Mouse (Mus musculus): Measurements from ENCODE around the gene Fut9.

Fut9 gene

DNA sequence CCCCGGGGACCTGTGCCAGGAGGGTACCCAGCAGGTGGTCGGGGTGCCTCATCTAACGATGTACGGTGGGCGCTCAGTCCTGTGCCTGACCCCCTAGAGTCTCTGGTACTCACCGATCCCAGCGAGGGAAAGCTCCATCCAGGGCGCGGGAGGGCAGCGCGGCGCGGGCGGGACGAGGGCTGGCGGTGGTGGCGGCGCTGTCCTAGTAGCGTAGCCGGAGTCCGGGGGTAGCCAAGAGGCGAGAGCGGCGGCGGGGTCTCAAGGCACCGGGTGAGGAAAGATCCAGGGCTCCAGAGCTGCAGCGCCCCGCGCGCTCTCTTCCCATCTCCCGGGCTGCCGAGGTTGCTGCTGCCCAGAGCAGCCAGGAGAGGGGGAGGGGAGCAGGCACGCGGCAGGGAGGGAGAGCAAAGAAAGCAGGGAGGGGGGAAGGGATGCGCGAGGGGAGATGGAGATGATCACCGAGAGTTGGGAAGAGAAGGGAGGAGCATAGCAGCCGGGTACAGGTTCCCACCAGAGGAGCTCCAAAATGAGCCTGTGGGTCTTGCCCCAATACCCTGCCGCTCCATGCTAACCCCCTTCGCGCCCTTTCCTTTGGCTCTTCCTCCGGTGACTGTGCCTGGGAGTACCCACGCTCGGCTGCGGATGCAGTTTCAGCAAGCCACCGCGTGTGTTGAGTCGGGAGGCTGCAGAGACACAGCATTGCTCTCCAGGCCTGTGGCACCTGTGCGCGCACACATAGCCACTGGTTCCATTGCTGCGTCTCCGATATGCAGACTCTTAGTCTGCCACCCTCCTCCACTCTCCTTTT is at the start of gene Fut9:
Gene Fut9 (minus strand): TSS at position 769 of the 808 bp plus-strand sequence.
- no peak for DNase-seq (ENCODE audit: low spot score in 2 of 2)

- no peak for DNase-seq (ENCODE audit: low spot score in 2 of 2)
These were observed 15.7 kb upstream of the Fut9 start for GRCm38 (mm10) chr4:25815783-25816182.

- DNase-seq (ENCODE audit: low spot score in 2 of 2), result no peak
These were observed 13.3 kb upstream of the Fut9 start for GRCm38 (mm10) chr4:25813340-25813739.

GRCm38 (mm10) chr4:25810058-25810457 is 10.0 kb upstream of the Fut9 start:
- no peak for DNase-seq (ENCODE audit: low spot score in 2 of 2)

GRCm38 (mm10) chr4:25801751-25802150 is 1.7 kb upstream of the Fut9 start:
- no peak for DNase-seq (ENCODE audit: low spot score in 2 of 2)

GRCm38 (mm10) chr4:25800284-25800616 is 206 bp upstream of the Fut9 start:
- no peak for DNase-seq (ENCODE audit: low spot score in 2 of 2)

DNA sequence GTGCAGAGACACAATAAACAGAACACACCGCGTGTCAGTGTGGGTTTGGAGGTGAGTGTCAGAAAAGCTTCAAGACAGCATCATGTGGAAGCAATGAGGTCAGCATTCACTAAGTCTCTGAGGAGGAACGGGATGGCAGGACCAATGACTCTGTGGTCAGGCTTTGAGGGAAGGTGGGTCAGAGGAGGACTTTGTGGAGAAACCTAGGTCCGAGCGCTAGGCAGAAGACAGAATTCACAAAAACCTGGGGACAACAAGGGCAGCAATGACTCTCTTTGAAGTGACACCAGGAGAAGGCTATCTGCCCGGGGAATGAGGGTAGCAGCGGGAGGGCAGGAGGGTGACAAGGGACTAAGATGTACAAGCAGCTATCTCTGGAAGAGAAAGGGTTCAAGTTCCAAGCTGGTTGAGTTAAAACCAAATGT is 981 bp downstream of the Fut9 start:
- no peak for DNase-seq (ENCODE audit: low spot score in 2 of 2)

- no peak for DNase-seq (ENCODE audit: low spot score in 2 of 2)
These were observed 1.6 kb downstream of the Fut9 start for GRCm38 (mm10) chr4:25798412-25798811.

- DNase-seq (ENCODE audit: low spot score in 2 of 2), result no peak
These were observed 3.9 kb downstream of the Fut9 start for GRCm38 (mm10) chr4:25796149-25796548.

DNA sequence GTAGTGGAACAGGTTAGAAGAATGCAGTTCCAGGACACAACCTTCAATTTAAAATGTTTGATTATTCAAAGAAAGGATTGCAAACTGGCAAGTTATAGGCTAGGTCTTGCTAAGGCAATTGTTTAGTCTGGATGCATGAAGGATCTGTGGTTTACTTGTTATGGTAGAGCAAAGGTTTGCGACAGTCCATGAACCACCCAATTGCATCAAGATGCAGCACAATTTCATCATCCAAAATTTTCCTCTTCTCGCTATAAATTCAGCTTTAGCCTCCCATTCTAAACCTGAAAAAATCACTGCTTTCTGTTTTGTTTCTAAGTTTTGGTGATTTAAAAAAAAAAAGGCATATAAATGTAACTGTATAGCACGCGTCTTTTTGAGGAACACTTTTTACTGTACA is 14.8 kb downstream of the Fut9 start:
- no peak for DNase-seq (ENCODE audit: low spot score in 2 of 2)

DNA sequence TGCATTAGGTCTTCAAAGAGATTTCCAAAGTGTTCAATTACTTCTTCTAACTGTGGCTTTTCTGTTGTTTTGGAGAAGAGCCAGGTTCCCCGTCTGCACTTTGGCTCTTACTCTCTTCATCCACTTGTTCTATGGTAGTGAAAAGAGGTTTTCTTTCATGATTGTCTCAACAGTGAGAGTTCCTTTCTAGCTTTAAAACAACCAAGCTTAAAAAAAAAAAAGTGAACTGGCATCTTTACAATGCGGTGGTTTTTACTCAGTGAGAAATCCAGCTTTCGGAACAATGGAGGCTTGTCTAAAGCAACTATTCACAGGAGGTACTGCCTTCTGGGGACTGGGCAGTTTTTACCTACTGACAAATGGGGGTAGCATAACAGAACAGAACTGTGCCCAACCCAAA is 31.4 kb downstream of the Fut9 start:
- no peak for DNase-seq (ENCODE audit: low spot score in 2 of 2)

DNA sequence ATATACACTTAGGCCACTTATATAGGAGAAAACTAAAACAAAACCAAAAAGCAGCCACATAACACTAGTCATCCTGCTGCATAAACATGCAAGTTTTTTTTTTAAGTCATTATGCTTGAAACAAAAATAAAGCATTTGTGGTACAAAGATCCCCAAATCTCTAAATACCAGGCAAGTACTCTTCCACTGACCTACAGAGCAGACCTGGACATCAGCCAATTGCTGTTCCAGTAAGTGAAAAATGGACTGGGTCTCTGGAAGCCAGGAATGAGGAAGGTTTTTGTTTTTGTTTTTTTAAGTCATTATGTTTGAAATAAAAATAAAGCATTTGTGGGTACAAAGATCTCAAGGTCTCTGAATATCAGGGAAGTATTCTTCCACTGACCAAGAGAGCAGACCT is 37.0 kb downstream of the Fut9 start:
- no peak for DNase-seq (ENCODE audit: low spot score in 2 of 2)

GRCm38 (mm10) chr4:25757909-25758548 is 42.0 kb downstream of the Fut9 start:
- no peak for DNase-seq (ENCODE audit: low spot score in 2 of 2)

- no peak for DNase-seq (ENCODE audit: low spot score in 2 of 2)
These were observed 58.5 kb downstream of the Fut9 start for GRCm38 (mm10) chr4:25741553-25741952.

- no peak for DNase-seq (ENCODE audit: low spot score in 2 of 2)
These were observed 61.3 kb downstream of the Fut9 start for GRCm38 (mm10) chr4:25738782-25739181.

DNA sequence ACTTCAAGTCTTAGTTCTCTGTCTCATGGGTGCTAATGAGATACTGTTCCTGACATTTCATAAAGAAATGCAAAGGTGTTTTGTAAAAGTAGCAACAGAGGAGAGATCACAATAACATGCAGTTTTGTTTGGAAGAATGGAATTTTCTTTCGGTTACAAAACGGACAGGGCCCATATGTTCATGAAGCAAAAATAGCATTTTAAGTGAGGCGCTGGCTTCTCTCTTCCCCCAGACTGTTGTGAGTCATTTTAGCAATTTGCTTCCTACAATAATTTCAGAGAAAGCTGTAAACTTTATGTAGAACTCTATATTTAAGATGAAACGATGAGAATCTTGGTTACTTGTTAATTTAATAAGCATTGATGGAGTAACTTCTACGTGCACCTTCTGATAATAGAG is 78.5 kb downstream of the Fut9 start:
- no peak for DNase-seq (ENCODE audit: low spot score in 2 of 2)

GRCm38 (mm10) chr4:25713907-25714306 is 86.1 kb downstream of the Fut9 start:
- DNase-seq (ENCODE audit: low spot score in 2 of 2), result no peak

DNA sequence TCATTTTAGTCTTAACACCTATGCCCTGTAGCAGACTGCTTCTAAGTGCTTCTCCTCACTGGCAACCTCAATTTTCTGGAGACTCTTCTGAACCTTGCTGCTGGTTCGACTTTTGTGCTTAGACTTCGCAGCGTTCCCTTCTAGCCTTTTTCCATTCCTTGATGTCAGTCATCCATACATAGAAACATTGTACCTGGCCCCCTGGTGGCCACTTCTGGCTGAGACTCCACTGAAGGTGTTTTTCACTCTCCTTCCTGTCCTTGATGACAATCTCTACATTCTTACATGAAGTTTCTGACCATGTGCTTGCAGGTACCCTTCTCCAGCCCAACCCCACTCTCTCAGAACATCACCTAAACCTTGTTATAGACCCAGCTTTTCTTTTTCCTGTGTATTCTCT is 115.1 kb downstream of the Fut9 start:
- DNase-seq (ENCODE audit: low spot score in 2 of 2), result no peak

DNA sequence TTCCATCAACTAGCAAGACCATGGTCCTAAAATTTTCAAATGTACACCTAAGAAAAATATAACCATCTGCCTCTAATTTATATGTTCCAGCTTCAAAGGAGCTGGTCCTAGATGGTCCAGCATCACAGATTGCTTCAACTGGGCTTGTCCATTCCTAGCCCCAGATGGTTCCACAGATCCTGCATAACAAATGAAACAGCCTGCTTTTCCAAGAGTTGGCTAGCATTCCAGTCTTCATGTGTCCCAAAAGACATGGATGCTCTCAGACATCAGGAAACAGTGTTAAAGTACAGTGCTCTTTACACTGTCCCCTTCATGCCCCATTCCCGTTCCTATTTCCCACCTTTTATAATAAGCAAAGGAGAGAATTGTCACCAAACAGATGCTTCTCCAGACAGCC is 135.8 kb downstream of the Fut9 start:
- no peak for DNase-seq (ENCODE audit: low spot score in 2 of 2)

- DNase-seq (ENCODE audit: low spot score in 2 of 2), result no peak
These were observed 138.8 kb downstream of the Fut9 start for GRCm38 (mm10) chr4:25661204-25661727.

- no peak for DNase-seq (ENCODE audit: low spot score in 2 of 2)
These were observed 141.3 kb downstream of the Fut9 start for GRCm38 (mm10) chr4:25658792-25659191.

- no peak for DNase-seq (ENCODE audit: low spot score in 2 of 2)
These were observed 148.1 kb downstream of the Fut9 start for GRCm38 (mm10) chr4:25651902-25652301.

DNA sequence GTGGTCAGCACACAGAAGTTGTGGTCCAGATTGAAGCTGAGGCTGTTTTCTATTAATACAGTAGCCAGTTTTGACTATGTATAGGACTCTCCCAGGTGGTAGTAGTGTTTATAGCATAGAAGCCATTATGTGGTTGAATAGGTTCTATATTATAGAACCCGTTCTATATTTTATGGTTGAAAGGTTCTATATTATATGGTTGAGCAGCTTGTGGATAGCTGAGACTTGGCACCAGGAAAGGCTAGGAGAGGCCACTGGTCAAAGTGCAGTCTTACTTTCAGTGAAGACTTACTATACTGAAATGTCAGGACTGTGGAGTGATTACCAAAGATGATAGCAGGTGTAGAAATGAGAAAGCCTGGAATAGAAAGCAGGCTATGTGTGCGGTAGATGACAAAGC is 151.9 kb downstream of the Fut9 start:
- DNase-seq (ENCODE audit: low spot score in 2 of 2), result no peak

Data from spleen, postnatal 4 days (tissue).